Mouse (Mus musculus): ENCODE results near the gene Anapc1. TPM values are rescaled to one million over a fixed set of nuclear protein-coding genes. Genes with fewer than 3 reads are reported as not detected.

The Anapc1 gene
- total and polyA plus RNA-seq, 3 experiments: 51.7 to 146 (median 92.0) TPM

GRCm38 (mm10) chr2:128566304-128567147 is 120.7 kb downstream of the Anapc1 start:
- in situ Hi-C loops (cut with MboI; ENCODE audit: low pct_ligation_motif_present, low pct_unique_long_range_greater_than_20kb, low sequenced_read_pairs) (no loop called here), dilution Hi-C loops (cut with MboI; ENCODE audit: extremely low pct_ligation_motif_present, extremely low pct_unique_long_range_greater_than_20kb, low sequenced_read_pairs) (no loop called here)
- DNase-seq (ENCODE audit: extremely low read depth): no peak
- no peak overlapping the region for H3K4me2 ChIP-seq (ENCODE audit: insufficient read depth, low read depth, poor library complexity, severe bottlenecking)
- H3K79me2 ChIP-seq (replicated peaks; ENCODE audit: control insufficient read depth, extremely low read depth, insufficient read depth, poor library complexity, severe bottlenecking): no peaks in the 10 kb centered on the region
- peaks cover 10% of the 10 kb centered on the region for H3K9me3 ChIP-seq (replicated peaks; ENCODE audit: low read length)
- H3K4me3 ChIP-seq (replicated peaks in 1 of 3; ENCODE audit: low read depth in 2 of 3, low read length in 2 of 3, poor library complexity in 1 of 3): no peak overlapping the region
- peaks cover 0 to 10% of the 10 kb centered on the region in 2 experiments; a peak in 1 of 4 replicates for H3K4me1 ChIP-seq (ENCODE audit: control insufficient read depth in 1 of 2, insufficient read depth in 2 of 2)
- no peaks in the 10 kb centered on the region for H3K27me3 ChIP-seq (replicated peaks)
- H3K27ac ChIP-seq (ENCODE audit: insufficient read depth, low read depth): no peak overlapping the region
- H3K9ac ChIP-seq (ENCODE audit: insufficient read depth, low read depth): no peak overlapping the region
- no peaks in the 10 kb centered on the region for H3K36me3 ChIP-seq (replicated peaks in 1 of 2; ENCODE audit: control insufficient read depth in 1 of 2, insufficient read depth in 1 of 2, low read length in 1 of 2)
- TF ChIP-seq POLR2AphosphoS2 (IDR thresholded peaks at IDR 0.05; ENCODE audit: low read depth, low read length) (no peak), TCF12 (IDR thresholded peaks at IDR 0.05; ENCODE audit: low read depth, low read length) (no peak), CHD1 (IDR thresholded peaks at IDR 0.05; ENCODE audit: low read depth, low read length) (no peak), PAX5 (IDR thresholded peaks at IDR 0.05; ENCODE audit: low read length) (no peak), NELFE (IDR thresholded peaks at IDR 0.05; ENCODE audit: low read depth, low read length) (no peak), CTCF (conservative IDR thresholded peaks at IDR 0.05 in 1 of 2, IDR thresholded peaks at IDR 0.05 in 1 of 2; ENCODE audit: low read depth in 2 of 2, low read length in 2 of 2) (peak in 1 of 2 experiments; percentile 54; a peak in 2 of 4 replicates), ZMIZ1 (IDR thresholded peaks at IDR 0.05; ENCODE audit: low read depth, low read length) (no peak), CHD2 (IDR thresholded peaks at IDR 0.05; ENCODE audit: low read length) (no peak), JUN (IDR thresholded peaks at IDR 0.05; ENCODE audit: insufficient read depth, low read depth, low read length) (no peak), JUND (conservative IDR thresholded peaks at IDR 0.05; ENCODE audit: low read depth, low read length) (no peak), MAX (IDR thresholded peaks at IDR 0.05; ENCODE audit: low read length) (peak; percentile 35; the same call in 1 of the 2 replicates), BHLHE40 (IDR thresholded peaks at IDR 0.05; ENCODE audit: low read depth, low read length) (no peak), USF1 (IDR thresholded peaks at IDR 0.05; ENCODE audit: low read depth, low read length) (no peak), POLR2A (IDR thresholded peaks at IDR 0.05; ENCODE audit: low read depth, low read length) (no peak), RAD21 (IDR thresholded peaks at IDR 0.05; ENCODE audit: low read depth, low read length) (peak; percentile 1), MYC (IDR thresholded peaks at IDR 0.05; ENCODE audit: low read depth, low read length) (no peak)

DNA sequence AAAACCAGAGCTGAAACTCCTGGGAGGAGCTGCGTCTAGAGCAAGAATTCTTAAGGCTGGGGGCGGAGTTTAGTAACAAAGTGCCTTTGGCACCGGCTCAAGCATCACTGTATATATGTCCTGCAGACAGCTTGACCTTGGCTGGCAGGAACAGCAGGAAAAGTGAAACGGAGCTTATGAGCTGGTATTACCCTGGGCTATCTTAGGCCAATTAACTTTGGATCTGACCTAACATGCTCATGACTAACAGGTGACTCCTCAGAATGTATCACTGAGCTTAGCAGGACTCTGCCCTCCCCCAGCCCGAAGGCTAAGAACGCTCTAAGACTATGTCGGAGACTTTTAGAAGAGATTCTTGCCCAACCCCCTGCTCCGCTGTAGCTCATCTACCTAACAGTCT is 121.3 kb downstream of the Anapc1 start:
- Histone ChIP-seq H3K4me1 (ENCODE audit: control insufficient read depth in 1 of 2, insufficient read depth in 2 of 2) (peaks cover 0 to 10% of the 10 kb centered on the region in 2 experiments; a peak in 1 of 4 replicates), H3K4me2 (ENCODE audit: insufficient read depth, low read depth, poor library complexity, severe bottlenecking) (no peak overlapping the region), H3K79me2 (replicated peaks; ENCODE audit: control insufficient read depth, extremely low read depth, insufficient read depth, poor library complexity, severe bottlenecking) (no peaks in the 10 kb centered on the region), H3K4me3 (replicated peaks in 1 of 3; ENCODE audit: low read depth in 2 of 3, low read length in 2 of 3, poor library complexity in 1 of 3) (no peak overlapping the region), H3K9me3 (replicated peaks; ENCODE audit: low read length) (peaks cover 10% of the 10 kb centered on the region), H3K9ac (ENCODE audit: insufficient read depth, low read depth) (no peak overlapping the region), H3K27ac (ENCODE audit: insufficient read depth, low read depth) (no peak overlapping the region), H3K36me3 (replicated peaks in 1 of 2; ENCODE audit: control insufficient read depth in 1 of 2, insufficient read depth in 1 of 2, low read length in 1 of 2) (no peaks in the 10 kb centered on the region), H3K27me3 (replicated peaks) (no peaks in the 10 kb centered on the region)
- no peak for DNase-seq (ENCODE audit: extremely low read depth)
- TF ChIP-seq ZKSCAN1 (IDR thresholded peaks at IDR 0.05; ENCODE audit: borderline replicate concordance, low read depth, low read length) (no peak), ZMIZ1 (IDR thresholded peaks at IDR 0.05; ENCODE audit: low read depth, low read length) (no peak), JUND (conservative IDR thresholded peaks at IDR 0.05; ENCODE audit: low read depth, low read length) (no peak), HCFC1 (IDR thresholded peaks at IDR 0.05; ENCODE audit: low read depth, low read length) (no peak), E2F4 (IDR thresholded peaks at IDR 0.05; ENCODE audit: insufficient replicate concordance, low read depth, low read length) (no peak)
- in situ Hi-C loops (cut with MboI; ENCODE audit: low pct_ligation_motif_present, low pct_unique_long_range_greater_than_20kb, low sequenced_read_pairs): no loop called here
- dilution Hi-C loops (cut with MboI; ENCODE audit: extremely low pct_ligation_motif_present, extremely low pct_unique_long_range_greater_than_20kb, low sequenced_read_pairs): no loop called here

Measured in CH12.LX (cell line).